Mouse (Mus musculus): ENCODE results near the gene Cdk6.

DNA sequence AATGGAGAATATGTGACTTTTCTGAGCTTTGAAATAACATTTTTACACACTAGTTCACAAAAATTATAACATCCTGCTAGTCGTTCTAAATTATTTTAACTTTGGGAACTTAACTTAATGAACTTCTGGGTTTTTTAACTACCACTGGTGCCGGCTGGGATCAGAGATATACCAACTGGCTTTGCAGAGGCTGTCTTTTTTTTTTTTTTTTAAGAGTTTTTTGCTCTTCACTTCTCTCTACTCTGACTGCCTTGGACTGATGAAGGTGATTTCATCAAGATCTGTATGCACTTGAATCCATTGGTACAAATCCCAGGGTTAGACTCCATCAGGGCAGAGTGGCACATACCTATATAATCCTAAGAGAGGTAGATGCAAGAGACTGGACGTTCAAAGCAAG lies 11.5 kb downstream of the Cdk6 start:
- TF ChIP-seq POLR2A (IDR thresholded peaks at IDR 0.05; ENCODE audit: borderline replicate concordance, extremely low read depth, low read depth, low read length) (no peak), CTCF (IDR thresholded peaks at IDR 0.05; ENCODE audit: insufficient read depth, low read length) (no peak)
